Mouse (Mus musculus): ENCODE measurements around the gene Ndc1.

GRCm38 (mm10) chr4:107328530-107328929 lies 39.1 kb upstream of the Ndc1 start:
- TF ChIP-seq CTCF (IDR thresholded peaks at IDR 0.05; ENCODE audit: insufficient read depth, low read depth, low read length) (no peak), POLR2A (IDR thresholded peaks at IDR 0.05; ENCODE audit: insufficient read depth, low read depth, low read length) (no peak)
